Mouse (Mus musculus) kidney, postnatal 10 days (tissue): ENCODE results near the gene Fam222a.

Source experiments
- DNase-seq: peaks from one replicate; pipeline ENCODE4 v3.0.0; 2021; ENCODE audit warnings: mixed read lengths

Gene Fam222a

GRCm38 (mm10) chr5:114584293-114585104 is 16.7 kb downstream of the Fam222a start:
- DNase-seq = no peak

- DNase-seq = no peak
These were observed 17.9 kb downstream of the Fam222a start for GRCm38 (mm10) chr5:114585682-114586081.

GRCm38 (mm10) chr5:114587908-114588307 is 20.1 kb downstream of the Fam222a start:
- DNase-seq = peak; percentile 91

DNA sequence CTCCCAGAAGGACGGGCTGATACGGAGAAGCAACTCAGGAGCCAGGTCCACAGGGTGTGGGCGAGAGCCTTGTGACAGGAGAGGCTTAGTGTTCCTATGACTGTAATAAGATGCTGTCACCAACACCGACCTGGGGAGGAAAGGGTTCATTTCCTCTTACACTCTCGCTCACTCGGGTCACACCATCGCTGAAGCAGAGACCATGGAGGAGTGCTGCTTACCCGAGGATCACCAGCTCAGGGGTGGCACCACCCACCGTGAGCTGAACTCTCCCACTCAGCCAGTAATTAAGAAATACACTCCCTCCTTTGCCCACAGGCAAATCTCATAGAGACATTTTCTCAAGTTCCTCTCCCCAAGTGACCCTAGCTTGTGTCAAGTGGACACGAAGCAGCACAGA is 20.6 kb downstream of the Fam222a start:
- DNase-seq = no peak

DNA sequence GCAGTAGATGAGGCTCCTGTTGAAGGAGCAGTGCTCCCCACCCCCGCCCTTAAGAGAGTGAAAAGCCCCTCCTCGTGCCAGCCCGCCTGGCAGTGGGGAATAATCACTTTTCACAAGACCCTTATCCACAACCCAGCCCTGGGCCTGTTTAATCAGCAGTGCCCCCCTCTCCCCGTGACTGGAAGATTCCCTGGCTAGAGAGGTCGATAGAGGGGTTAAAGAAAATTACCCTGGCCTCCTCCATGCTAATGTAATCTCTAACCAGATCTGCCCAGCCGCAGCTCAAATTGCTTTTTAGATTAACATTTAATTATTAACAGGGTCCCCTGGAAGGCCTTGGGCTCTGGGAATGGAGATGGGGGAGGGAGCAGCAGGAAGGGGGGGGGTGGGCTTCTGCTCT is 21.2 kb downstream of the Fam222a start:
- DNase-seq = no peak

GRCm38 (mm10) chr5:114589454-114589853 is 21.6 kb downstream of the Fam222a start:
- DNase-seq = no peak

GRCm38 (mm10) chr5:114590043-114590913 is 22.5 kb downstream of the Fam222a start:
- DNase-seq = no peak

DNA sequence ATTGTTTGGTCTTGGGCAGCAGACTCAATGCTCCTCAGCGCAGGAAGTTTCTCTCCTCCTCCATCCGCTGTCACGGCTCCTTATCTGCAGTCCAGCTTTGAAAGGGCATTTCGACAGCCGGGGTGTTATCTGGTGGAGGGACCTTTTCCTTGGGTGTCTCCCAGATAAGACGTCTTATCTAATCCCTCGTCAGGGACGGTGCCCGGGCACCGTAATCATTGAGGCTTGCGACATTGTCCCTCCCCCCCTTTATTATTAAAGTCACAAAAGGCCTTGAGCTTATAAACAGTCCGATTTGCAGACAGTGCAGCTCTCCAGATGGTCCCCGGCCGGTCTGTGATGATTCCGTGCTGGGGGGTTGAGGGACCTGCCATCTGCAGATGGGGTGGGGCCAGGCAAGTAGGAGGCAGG is 23.3 kb downstream of the Fam222a start:
- DNase-seq = no peak

DNA sequence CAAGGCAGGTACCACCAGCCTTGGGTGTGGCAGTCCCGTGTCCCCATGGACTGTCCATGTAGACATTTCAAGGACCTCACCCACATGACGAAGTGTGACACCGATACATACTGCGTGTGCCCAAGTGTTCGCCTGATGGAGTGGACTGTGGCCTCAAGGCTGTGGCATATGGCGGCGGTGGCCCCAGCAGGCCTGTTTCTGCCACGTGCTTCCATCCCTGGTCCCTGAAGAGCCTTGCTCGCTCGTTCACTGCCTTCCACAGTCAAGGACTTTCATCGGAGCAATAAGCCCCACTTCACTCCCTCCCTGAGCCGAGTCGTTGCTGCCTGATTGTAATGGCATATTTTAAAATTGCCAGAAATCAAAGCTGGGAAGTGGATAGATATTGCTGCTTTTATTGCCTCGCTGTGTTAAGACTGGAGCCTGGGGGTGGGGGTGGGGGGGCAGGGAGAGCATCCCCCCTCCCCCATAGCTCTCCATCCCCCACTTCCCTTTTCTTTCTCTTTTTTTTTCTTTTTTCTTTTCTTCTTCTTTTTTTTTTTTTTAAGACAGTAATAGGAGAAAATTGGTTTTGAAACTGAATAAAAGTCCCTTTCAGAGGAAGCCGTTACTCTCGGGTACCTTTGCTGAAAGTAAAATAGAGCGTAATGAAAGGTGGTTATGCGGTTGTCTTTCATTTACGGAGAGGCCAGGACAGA is 24.8 kb downstream of the Fam222a start:
- no peak for DNase-seq

DNA sequence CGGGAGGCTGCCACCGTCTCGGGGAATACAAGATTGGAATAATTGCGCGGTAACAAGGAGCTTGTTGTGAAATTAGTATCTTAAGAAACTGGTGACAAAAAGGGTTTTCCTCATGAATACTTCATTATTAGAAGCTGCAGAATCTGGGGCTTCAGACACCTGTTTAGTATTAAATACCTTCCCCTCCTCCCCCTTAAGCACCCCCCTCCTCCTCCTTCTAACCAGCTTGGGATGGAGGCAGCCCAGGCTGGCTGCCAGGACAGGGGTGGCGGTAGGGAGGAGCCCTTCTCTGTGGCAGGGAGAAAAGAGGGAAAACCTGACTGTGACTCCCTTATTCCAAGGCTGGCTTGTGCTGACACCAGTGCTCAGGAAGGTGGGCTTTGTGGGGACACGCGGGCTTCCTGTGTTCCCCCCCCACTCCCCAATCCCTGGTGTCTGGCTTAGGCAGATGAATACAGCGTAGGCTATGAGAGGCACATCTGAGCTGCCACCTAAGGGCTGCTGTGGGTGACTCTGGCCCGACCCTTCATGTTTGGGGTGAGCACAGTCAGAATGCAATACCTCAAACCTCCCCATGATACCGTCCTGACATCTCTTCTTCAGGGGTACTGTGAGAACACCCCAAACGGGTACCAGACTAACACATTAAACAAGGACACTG is 25.5 kb downstream of the Fam222a start:
- DNase-seq = no peak

DNA sequence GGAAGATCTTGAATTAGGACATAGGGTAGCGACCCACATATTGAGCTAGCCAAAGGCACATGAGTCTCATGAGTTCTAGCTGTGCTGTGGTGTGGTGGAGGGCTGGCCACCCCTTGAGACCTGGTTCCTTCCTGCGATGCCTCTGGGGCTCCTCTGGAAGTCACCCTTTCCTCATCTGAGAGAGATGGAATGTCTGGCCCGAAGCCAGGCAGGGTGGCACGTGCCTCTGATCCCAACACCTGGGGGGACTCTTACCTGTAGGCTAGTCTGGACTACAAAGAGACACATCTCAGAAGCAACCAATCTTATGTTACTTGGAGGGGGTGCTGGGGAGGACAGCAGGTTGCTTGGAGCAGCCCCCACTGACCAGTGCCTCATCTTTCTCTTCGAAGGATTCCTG is 26.1 kb downstream of the Fam222a start:
- peak; percentile 79 for DNase-seq

GRCm38 (mm10) chr5:114594741-114595241 is 27.0 kb downstream of the Fam222a start:
- DNase-seq = peak; percentile 77

DNA sequence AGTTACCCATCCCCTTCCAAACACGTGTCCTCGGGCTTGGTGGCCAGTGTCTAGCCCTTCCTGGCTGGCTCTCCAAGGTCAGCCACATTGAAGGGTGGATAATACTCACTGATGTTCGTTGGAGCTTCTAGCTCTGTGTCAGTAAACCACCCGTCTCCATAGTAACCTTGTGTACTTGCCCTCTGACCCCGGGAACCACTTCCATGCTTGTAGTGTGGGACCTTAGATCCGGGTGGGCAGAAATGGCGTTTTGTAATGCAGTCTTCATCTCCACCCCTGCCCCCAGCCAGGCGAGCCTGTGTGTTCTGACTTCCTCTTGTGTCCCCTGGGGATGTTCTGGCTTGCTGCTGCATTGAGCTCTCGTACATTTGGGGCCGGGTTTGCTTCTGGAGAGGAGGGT is 28.8 kb downstream of the Fam222a start:
- DNase-seq = peak; percentile 69

DNA sequence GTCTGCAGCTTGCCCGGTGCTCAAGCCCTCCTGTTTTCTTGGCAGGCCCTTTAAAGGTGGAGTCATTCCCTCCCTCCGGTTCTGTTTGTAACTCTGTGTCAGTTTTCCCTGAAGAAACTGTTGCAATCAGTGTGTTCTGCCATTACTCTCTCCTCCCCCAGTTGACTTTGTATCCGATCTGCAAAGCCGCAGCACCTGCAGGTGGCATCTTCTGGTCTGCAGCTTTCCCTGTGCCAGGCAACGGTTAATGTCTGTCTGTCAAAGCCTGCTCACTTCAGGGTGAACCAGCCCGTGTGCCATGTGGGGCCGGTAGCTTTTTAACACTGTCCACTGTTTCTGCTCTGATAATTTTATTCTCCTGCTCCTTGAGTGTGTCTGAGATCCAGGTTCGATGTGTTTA is 29.4 kb downstream of the Fam222a start:
- peak; percentile 25 for DNase-seq

GRCm38 (mm10) chr5:114597652-114598051 is 29.8 kb downstream of the Fam222a start:
- DNase-seq = no peak

DNA sequence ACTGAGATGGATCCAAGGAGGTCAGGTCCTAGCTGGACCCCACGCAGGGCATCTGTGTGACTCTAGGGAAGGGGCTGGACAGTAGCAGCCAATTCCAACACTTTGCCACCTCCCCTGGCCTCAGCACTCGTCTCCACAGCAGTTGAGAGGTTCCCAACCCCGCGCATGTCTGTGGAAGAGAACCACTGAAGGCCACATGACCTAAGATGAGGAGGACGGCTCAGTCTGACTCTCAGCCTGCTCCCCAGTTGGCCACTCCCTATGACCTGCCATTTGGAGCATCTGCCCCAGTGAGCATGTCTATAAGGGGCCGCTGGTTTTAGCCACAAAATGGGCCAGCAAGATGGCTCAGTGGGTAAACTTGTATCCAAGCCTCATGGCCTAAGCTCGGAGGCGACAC is 34.2 kb downstream of the Fam222a start:
- no peak for DNase-seq

GRCm38 (mm10) chr5:114603975-114604374 is 36.2 kb downstream of the Fam222a start:
- no peak for DNase-seq

GRCm38 (mm10) chr5:114604781-114605290 is 37.0 kb downstream of the Fam222a start:
- no peak for DNase-seq

DNA sequence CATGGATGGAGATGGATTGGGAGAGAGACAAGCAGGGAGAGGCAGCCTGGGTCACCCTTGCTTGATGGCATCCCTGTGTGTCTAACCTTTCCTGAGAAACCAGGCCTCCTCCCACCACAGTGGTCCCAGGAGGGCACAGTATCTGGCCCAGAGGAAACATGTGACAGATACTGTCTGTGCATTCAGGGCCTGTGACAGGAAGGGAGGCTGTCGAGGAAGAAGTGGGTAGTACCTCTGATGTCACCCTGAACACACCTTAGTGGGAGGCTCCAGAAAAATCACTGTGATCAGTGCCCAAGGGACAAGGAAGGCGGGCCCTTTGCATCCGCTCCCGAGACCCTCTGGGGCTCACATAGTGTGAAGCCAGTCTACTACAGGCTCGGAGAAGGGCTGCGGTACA is 38.2 kb downstream of the Fam222a start:
- no peak for DNase-seq

- peak; percentile 78 for DNase-seq
These were observed 39.8 kb downstream of the Fam222a start for GRCm38 (mm10) chr5:114607651-114608050.

GRCm38 (mm10) chr5:114608516-114608915 is 40.7 kb downstream of the Fam222a start:
- DNase-seq = peak; percentile 92

- no peak for DNase-seq
These were observed 43.4 kb downstream of the Fam222a start for GRCm38 (mm10) chr5:114611256-114611655.
